Mouse (Mus musculus) cerebellum, adult 11-12 months (tissue): Measurements from ENCODE around the gene Olfr1225.
"Not testable (repeated sequence)": the region's sequence is repeated elsewhere in the genome, so short reads cannot be mapped to it uniquely, and the experiment has no call there.

ENCODE experiments used
- DNase-seq: peaks from one replicate; pipeline ENCODE4 v3.0.0; 2022

Gene Olfr1225

GRCm38 (mm10) chr2:89174569-89174968 lies at the start of gene Olfr1225:
Olfr1225 (minus strand) TSS chr2:89174669.
- no peak for DNase-seq

GRCm38 (mm10) chr2:89199948-89200347 lies 25.5 kb upstream of the Olfr1225 start, which contains the start of gene Olfr1226:
Olfr1226 (minus strand) TSS chr2:89200048.
- no peak for DNase-seq

DNA sequence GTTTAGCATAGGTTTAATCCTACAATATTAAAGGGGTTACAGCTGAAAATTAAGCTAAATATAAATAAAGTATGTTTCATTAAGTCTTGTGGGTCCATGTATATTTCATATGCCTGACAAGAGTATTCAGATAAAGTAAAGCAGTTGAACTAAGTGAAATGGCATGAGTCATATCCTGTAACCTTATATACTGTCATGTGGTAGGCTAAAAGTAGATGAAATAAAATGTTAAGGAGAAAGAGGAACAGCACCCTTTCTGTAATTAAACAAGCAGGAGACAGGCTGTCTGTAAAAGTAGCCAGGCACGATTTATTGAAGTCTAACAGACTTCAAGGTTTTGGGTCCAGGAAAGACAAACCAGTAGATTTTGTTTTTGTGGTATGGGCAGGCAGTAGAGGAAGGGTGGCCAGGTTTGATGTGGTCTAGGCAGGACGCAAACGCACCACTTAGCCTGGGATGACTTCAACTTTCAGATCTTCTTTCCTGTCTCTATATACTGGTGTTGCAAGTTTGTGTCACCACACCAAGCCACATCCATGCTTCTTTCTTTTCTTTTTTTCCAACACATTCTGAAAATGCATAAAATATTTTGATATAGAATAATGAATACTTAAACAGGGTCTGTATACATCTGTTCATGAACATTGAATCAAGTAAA lies 22.0 kb upstream of the Olfr1225 start:
- no peak for DNase-seq

DNA sequence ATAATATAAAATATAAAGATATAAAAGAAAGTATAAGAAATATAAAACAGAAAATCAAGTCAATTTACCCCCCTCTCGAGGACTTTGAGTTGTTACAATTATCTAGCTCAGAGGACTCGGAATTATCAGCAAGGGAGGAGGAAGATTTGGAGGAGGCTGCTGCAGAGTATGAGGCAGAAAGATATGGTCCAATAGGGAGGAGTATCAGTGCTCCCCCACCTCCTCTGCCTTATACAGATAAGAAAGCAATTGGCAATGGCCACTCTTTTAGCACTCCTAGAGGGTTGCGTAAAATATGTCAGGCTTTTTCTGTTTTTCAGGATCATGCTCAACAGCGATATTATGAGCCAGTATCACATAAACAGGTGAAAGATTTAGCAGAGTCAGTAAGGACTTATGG lies 9.8 kb downstream of the Olfr1225 start:
- DNase-seq = not testable (repeated sequence)

DNA sequence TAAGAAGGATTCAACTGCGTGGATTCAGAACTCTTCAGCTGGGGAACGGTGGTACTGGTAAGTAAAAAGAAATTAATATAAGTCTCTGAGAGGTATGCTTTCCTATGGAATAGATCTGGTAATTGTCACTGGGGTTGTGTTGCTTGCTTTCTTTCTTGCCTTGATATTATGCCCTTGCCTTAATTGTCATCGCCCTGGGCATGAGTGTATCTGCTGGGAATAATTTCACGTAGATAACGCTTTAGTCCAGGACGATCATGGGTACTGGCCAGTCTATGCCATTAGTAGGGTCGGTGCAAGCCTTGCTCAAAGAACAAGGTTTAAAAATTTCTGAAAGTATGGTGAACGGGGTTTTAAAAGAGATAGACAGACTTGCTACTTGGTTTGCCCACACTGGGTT lies 10.5 kb downstream of the Olfr1225 start, which contains the start of gene Olfr1224-ps1:
Gene Olfr1224-ps1, minus strand, starts transcription at position 101 of the 400 bp plus-strand sequence.
- DNase-seq = not testable (repeated sequence)

DNA sequence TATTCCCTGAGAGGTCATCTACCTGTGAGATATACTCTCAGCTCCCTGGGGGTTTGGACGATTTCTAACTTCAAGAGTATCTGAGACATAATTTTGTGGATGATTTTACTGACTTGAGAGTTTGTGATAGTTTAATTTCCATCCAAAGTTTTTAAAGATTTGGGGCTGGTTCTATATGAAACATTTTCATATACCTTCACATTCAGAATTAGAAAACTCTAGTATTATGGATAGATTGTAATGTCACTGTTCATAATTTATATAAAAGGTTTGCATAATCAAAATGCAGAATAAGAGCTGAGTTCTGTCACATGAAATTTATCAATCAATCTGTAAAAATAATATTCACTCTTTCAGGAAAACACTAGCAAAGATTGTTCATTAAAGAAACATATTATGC lies 23.0 kb downstream of the Olfr1225 start, which contains the start of gene Olfr1223:
Gene Olfr1223, minus strand, starts transcription at position 101 of the 400 bp plus-strand sequence.
- DNase-seq = no peak

DNA sequence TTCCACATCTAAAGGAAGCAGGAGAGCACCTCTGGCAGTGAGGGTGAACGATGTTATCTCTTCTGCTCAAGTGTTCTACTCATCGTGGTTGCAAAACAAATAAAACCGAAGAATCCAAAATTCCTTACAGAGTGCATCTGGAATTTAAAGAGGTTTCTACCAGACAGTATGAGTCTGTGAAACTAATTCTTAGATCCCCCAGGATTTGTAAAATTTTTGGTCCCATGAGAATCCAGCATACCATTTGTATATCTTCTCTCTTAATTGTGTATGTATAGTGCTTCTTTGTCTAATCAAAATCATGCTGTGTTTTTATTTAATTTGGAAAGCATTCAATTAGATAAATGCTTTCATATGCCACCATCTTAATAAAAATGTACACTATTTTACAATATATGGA lies 41.5 kb downstream of the Olfr1225 start, which contains the start of gene Olfr1222:
Gene Olfr1222, minus strand, starts transcription at position 101 of the 400 bp plus-strand sequence.
- DNase-seq = no peak
